Mouse (Mus musculus): ENCODE data around the gene Zswim3. TPM values are rescaled to one million over a fixed set of nuclear protein-coding genes. Genes with fewer than 3 reads are reported as not detected.
A peak's percentile ranks its signal among the peaks of the same experiment; 100 is the strongest.

Gene Zswim3
- polyA plus RNA-seq, 1 experiment from 2014 or later: 7.3 TPM

GRCm38 (mm10) chr2:164777246-164778014, 27.5 kb upstream of the Zswim3 start:
- WGBS: 77% methylated on average over 30 of the region's 30 CpGs
- Histone ChIP-seq H3K4me2 (no peak overlapping the region), H3K4me1 (replicated peaks; ENCODE audit: control insufficient read depth, insufficient read depth, low read length) (peaks cover 10% of the 10 kb centered on the region), H3K9me3 (ENCODE audit: control insufficient read depth, low read length) (no peaks in the 10 kb centered on the region), H3K9ac (ENCODE audit: low read depth, low read length) (no peak overlapping the region), H3K27ac (ENCODE audit: low read depth, low read length) (no peak overlapping the region), H3K36me3 (ENCODE audit: control insufficient read depth, insufficient read depth, low read length) (peaks cover 4% of the 10 kb centered on the region; the same call in 1 of the 2 replicates), H3K4me3 (ENCODE audit: low read depth, low read length) (no peak overlapping the region), H3K27me3 (replicated peaks; ENCODE audit: control insufficient read depth, insufficient read depth, low read length) (peaks cover 24% of the 10 kb centered on the region)
- ATAC-seq (replicated peaks; ENCODE audit: low FRiP score): no peak
- DNase-seq (ENCODE audit: low spot score): no peak

GRCm38 (mm10) chr2:164778015-164778287, 26.9 kb upstream of the Zswim3 start:
- H3K27me3 ChIP-seq (replicated peaks; ENCODE audit: control insufficient read depth, insufficient read depth, low read length): peaks cover 24% of the 10 kb centered on the region
- no peak overlapping the region for H3K4me2 ChIP-seq
- H3K9me3 ChIP-seq (ENCODE audit: control insufficient read depth, low read length): no peaks in the 10 kb centered on the region
- 88% methylated on average over 11 of the region's 11 CpGs for WGBS
- H3K9ac ChIP-seq (ENCODE audit: low read depth, low read length): no peak overlapping the region
- DNase-seq (ENCODE audit: low spot score) (no peak), ATAC-seq (replicated peaks; ENCODE audit: low FRiP score) (no peak)
- no peak overlapping the region for H3K27ac ChIP-seq (ENCODE audit: low read depth, low read length)
- H3K36me3 ChIP-seq (ENCODE audit: control insufficient read depth, insufficient read depth, low read length): 0 out of 2 replicates have a peak, but pooled peaks cover 4% of the 10 kb centered on the region
- no peak overlapping the region for H3K4me3 ChIP-seq (ENCODE audit: low read depth, low read length)
- peaks cover 8% of the 10 kb centered on the region for H3K4me1 ChIP-seq (replicated peaks; ENCODE audit: control insufficient read depth, insufficient read depth, low read length)

GRCm38 (mm10) chr2:164778809-164779208, 26.1 kb upstream of the Zswim3 start:
- 72% methylated on average over 7 of the region's 7 CpGs for WGBS
- H3K4me1 ChIP-seq (replicated peaks; ENCODE audit: control insufficient read depth, insufficient read depth, low read length): no peaks in the 10 kb centered on the region; the same call in 1 of the 2 replicates
- no peaks in the 10 kb centered on the region for H3K9me3 ChIP-seq (ENCODE audit: control insufficient read depth, low read length)
- DNase-seq (ENCODE audit: low spot score): no peak
- ATAC-seq (replicated peaks; ENCODE audit: low FRiP score): no peak
- no peak overlapping the region for H3K4me3 ChIP-seq (ENCODE audit: low read depth, low read length)
- no peak overlapping the region for H3K4me2 ChIP-seq
- peaks cover 24% of the 10 kb centered on the region for H3K27me3 ChIP-seq (replicated peaks; ENCODE audit: control insufficient read depth, insufficient read depth, low read length)
- H3K27ac ChIP-seq (ENCODE audit: low read depth, low read length): no peak overlapping the region
- no peak overlapping the region for H3K9ac ChIP-seq (ENCODE audit: low read depth, low read length)
- H3K36me3 ChIP-seq (ENCODE audit: control insufficient read depth, insufficient read depth, low read length): no peaks in the 10 kb centered on the region

GRCm38 (mm10) chr2:164779481-164780086, 25.3 kb upstream of the Zswim3 start, which contains the start of gene Tnnc2:
TSS of gene Tnnc2 (minus strand) at chr2:164779967.
- ATAC-seq (replicated peaks; ENCODE audit: low FRiP score) (no peak), DNase-seq (ENCODE audit: low spot score) (no peak)
- Histone ChIP-seq H3K27ac (ENCODE audit: low read depth, low read length) (no peak within 1 kb of the TSS), H3K9me3 (ENCODE audit: control insufficient read depth, low read length) (no peaks in the 10 kb centered on the region), H3K27me3 (replicated peaks; ENCODE audit: control insufficient read depth, insufficient read depth, low read length) (peaks cover 24% of the 10 kb centered on the region), H3K36me3 (ENCODE audit: control insufficient read depth, insufficient read depth, low read length) (no peaks in the 10 kb centered on the region), H3K9ac (ENCODE audit: low read depth, low read length) (no peak within 1 kb of the TSS), H3K4me2 (no peak within 1 kb of the TSS), H3K4me3 (ENCODE audit: low read depth, low read length) (no peak within 1 kb of the TSS), H3K4me1 (replicated peaks; ENCODE audit: control insufficient read depth, insufficient read depth, low read length) (0 out of 2 replicates have a peak, but pooled peaks cover under 1% of the 10 kb centered on the region)
- 69% methylated on average over 8 of the region's 8 CpGs for WGBS

- ATAC-seq (replicated peaks; ENCODE audit: low FRiP score): no peak
- Histone ChIP-seq H3K4me2 (no peak overlapping the region), H3K27me3 (replicated peaks; ENCODE audit: control insufficient read depth, insufficient read depth, low read length) (peaks cover 20% of the 10 kb centered on the region), H3K4me1 (replicated peaks; ENCODE audit: control insufficient read depth, insufficient read depth, low read length) (0 out of 2 replicates have a peak, but pooled peaks cover 10% of the 10 kb centered on the region), H3K36me3 (ENCODE audit: control insufficient read depth, insufficient read depth, low read length) (no peaks in the 10 kb centered on the region), H3K4me3 (ENCODE audit: low read depth, low read length) (no peak overlapping the region), H3K9ac (ENCODE audit: low read depth, low read length) (no peak overlapping the region), H3K27ac (ENCODE audit: low read depth, low read length) (no peak overlapping the region), H3K9me3 (ENCODE audit: control insufficient read depth, low read length) (no peaks in the 10 kb centered on the region)
- 60% methylated on average over 4 of the region's 4 CpGs for WGBS
- DNase-seq (ENCODE audit: low spot score): no peak
These were observed 23.0 kb upstream of the Zswim3 start for GRCm38 (mm10) chr2:164781876-164782275.

- H3K4me1 ChIP-seq (replicated peaks; ENCODE audit: control insufficient read depth, insufficient read depth, low read length): 0 out of 2 replicates have a peak, but pooled peaks cover 14% of the 10 kb centered on the region
- peaks cover 3% of the 10 kb centered on the region for H3K27me3 ChIP-seq (replicated peaks; ENCODE audit: control insufficient read depth, insufficient read depth, low read length)
- DNase-seq (ENCODE audit: low spot score): no peak
- no peak overlapping the region for H3K4me3 ChIP-seq (ENCODE audit: low read depth, low read length)
- no peak for ATAC-seq (replicated peaks; ENCODE audit: low FRiP score)
- H3K27ac ChIP-seq (ENCODE audit: low read depth, low read length): no peak overlapping the region
- no peak overlapping the region; the same call in 1 of the 2 replicates for H3K4me2 ChIP-seq
- 71% methylated on average over 7 of the region's 7 CpGs for WGBS
- no peak overlapping the region for H3K9ac ChIP-seq (ENCODE audit: low read depth, low read length)
- H3K36me3 ChIP-seq (ENCODE audit: control insufficient read depth, insufficient read depth, low read length): no peaks in the 10 kb centered on the region
- no peaks in the 10 kb centered on the region for H3K9me3 ChIP-seq (ENCODE audit: control insufficient read depth, low read length)
These were observed 20.8 kb upstream of the Zswim3 start for GRCm38 (mm10) chr2:164783926-164784581.

- Histone ChIP-seq H3K9me3 (ENCODE audit: control insufficient read depth, low read length) (no peaks in the 10 kb centered on the region), H3K9ac (ENCODE audit: low read depth, low read length) (peak overlapping the region; percentile 66), H3K4me3 (ENCODE audit: low read depth, low read length) (peak overlapping the region; percentile 70), H3K36me3 (ENCODE audit: control insufficient read depth, insufficient read depth, low read length) (no peaks in the 10 kb centered on the region), H3K27me3 (replicated peaks; ENCODE audit: control insufficient read depth, insufficient read depth, low read length) (peaks cover 3% of the 10 kb centered on the region), H3K27ac (ENCODE audit: low read depth, low read length) (0 out of 2 replicates have a peak overlapping the region, but pooled peaks have one; percentile 69), H3K4me1 (replicated peaks; ENCODE audit: control insufficient read depth, insufficient read depth, low read length) (0 out of 2 replicates have a peak, but pooled peaks cover 14% of the 10 kb centered on the region), H3K4me2 (peak overlapping the region; percentile 91)
- no peak for DNase-seq (ENCODE audit: low spot score)
- 6% methylated on average over 7 of the region's 7 CpGs for WGBS
- ATAC-seq (replicated peaks; ENCODE audit: low FRiP score): no peak
These were observed 20.0 kb upstream of the Zswim3 start for GRCm38 (mm10) chr2:164784869-164785420.

GRCm38 (mm10) chr2:164785481-164786387, 19.2 kb upstream of the Zswim3 start, which contains the start of gene Snx21:
TSS of gene Snx21 (plus strand) at chr2:164785823.
- peak within 1 kb of the TSS; percentile 91 for H3K4me2 ChIP-seq
- DNase-seq (ENCODE audit: low spot score) (peak; percentile 88), ATAC-seq (replicated peaks; ENCODE audit: low FRiP score) (peak; percentile 82)
- peak within 1 kb of the TSS; percentile 69 for H3K27ac ChIP-seq (ENCODE audit: low read depth, low read length)
- 0 out of 2 replicates have a peak, but pooled peaks cover 14% of the 10 kb centered on the region for H3K4me1 ChIP-seq (replicated peaks; ENCODE audit: control insufficient read depth, insufficient read depth, low read length)
- H3K36me3 ChIP-seq (ENCODE audit: control insufficient read depth, insufficient read depth, low read length): no peaks in the 10 kb centered on the region
- H3K9me3 ChIP-seq (ENCODE audit: control insufficient read depth, low read length): no peaks in the 10 kb centered on the region
- peaks cover 3% of the 10 kb centered on the region; the same call in 1 of the 2 replicates for H3K27me3 ChIP-seq (replicated peaks; ENCODE audit: control insufficient read depth, insufficient read depth, low read length)
- H3K4me3 ChIP-seq (ENCODE audit: low read depth, low read length): peak within 1 kb of the TSS; percentile 70
- H3K9ac ChIP-seq (ENCODE audit: low read depth, low read length): peak within 1 kb of the TSS; percentile 66
- WGBS: under 1% methylated on average over 84 of the region's 89 CpGs

All from liver, embryonic 11.5 days (tissue).